Mouse (Mus musculus): ENCODE data around the gene Ank2. TPM values are rescaled to one million over a fixed set of nuclear protein-coding genes. Genes with fewer than 3 reads are reported as not detected.
"Not testable (repeated sequence)": the region's sequence is repeated elsewhere in the genome, so short reads cannot be mapped to it uniquely, and the experiment has no call there.

The Ank2 gene
- total and polyA plus RNA-seq, 2 experiments from 2014 or later: 160 to 575 TPM

GRCm38 (mm10) chr3:127400976-127401375 lies 98.2 kb downstream of the Ank2 start:
- Histone ChIP-seq H3K4me3 (ENCODE audit: low read depth, low read length) (no peak overlapping the region), H3K36me3 (ENCODE audit: insufficient read depth) (peaks cover 11% of the 10 kb centered on the region; the same call in 1 of the 2 replicates), H3K27me3 (ENCODE audit: insufficient read depth, low read length) (no peaks in the 10 kb centered on the region), H3K9me3 (ENCODE audit: low read length) (no peaks in the 10 kb centered on the region), H3K9ac (no peak overlapping the region), H3K4me1 (ENCODE audit: insufficient read depth) (peaks cover 8% of the 10 kb centered on the region; the same call in 1 of the 2 replicates), H3K4me2 (ENCODE audit: low read depth) (no peak overlapping the region), H3K27ac (ENCODE audit: low read depth, low read length) (no peak overlapping the region)
- TF ChIP-seq CTCF (IDR thresholded peaks at IDR 0.05; ENCODE audit: low read depth): no peak
- DNase-seq (no peak), ATAC-seq (no peak)
- WGBS: 66% methylated on average over 5 of the region's 5 CpGs

- 96% methylated on average over 3 of the region's 3 CpGs for WGBS
- not testable (repeated sequence) for H3K4me2 ChIP-seq (ENCODE audit: low read depth); H3K27me3 ChIP-seq (ENCODE audit: insufficient read depth, low read length); H3K4me1 ChIP-seq (ENCODE audit: insufficient read depth); H3K9ac ChIP-seq; ATAC-seq; H3K4me3 ChIP-seq (ENCODE audit: low read depth, low read length); H3K27ac ChIP-seq (ENCODE audit: low read depth, low read length); H3K9me3 ChIP-seq (ENCODE audit: low read length); DNase-seq
- H3K36me3 ChIP-seq (ENCODE audit: insufficient read depth): peaks cover 11% of the 10 kb centered on the region; the same call in 1 of the 2 replicates
Observed at GRCm38 (mm10) chr3:127400468-127400867, 98.7 kb downstream of the Ank2 start.

- Histone ChIP-seq H3K27me3 (ENCODE audit: insufficient read depth, low read length) (no peaks in the 10 kb centered on the region), H3K4me3 (ENCODE audit: low read depth, low read length) (no peak overlapping the region), H3K4me1 (ENCODE audit: insufficient read depth) (no peaks in the 10 kb centered on the region), H3K27ac (ENCODE audit: low read depth, low read length) (no peak overlapping the region), H3K36me3 (ENCODE audit: insufficient read depth) (peaks cover 11% of the 10 kb centered on the region; the same call in 1 of the 2 replicates), H3K9ac (no peak overlapping the region), H3K4me2 (ENCODE audit: low read depth) (no peak overlapping the region), H3K9me3 (ENCODE audit: low read length) (no peaks in the 10 kb centered on the region)
- DNase-seq: peak; percentile 48
- WGBS: 74% methylated on average over 9 of the region's 9 CpGs
- no peak for TF ChIP-seq CTCF (IDR thresholded peaks at IDR 0.05; ENCODE audit: low read depth)
- peak; percentile 64 for ATAC-seq
Observed at GRCm38 (mm10) chr3:127397774-127398173, 101.4 kb downstream of the Ank2 start.

- WGBS: 79% methylated on average over 8 of the region's 8 CpGs
- H3K27me3 ChIP-seq (ENCODE audit: insufficient read depth, low read length): no peaks in the 10 kb centered on the region
- no peak overlapping the region for H3K27ac ChIP-seq (ENCODE audit: low read depth, low read length)
- H3K9me3 ChIP-seq (ENCODE audit: low read length): no peaks in the 10 kb centered on the region
- H3K36me3 ChIP-seq (ENCODE audit: insufficient read depth): peaks cover 11% of the 10 kb centered on the region; the same call in 1 of the 2 replicates
- ATAC-seq: no peak
- no peak overlapping the region for H3K9ac ChIP-seq
- TF ChIP-seq CTCF (IDR thresholded peaks at IDR 0.05; ENCODE audit: low read depth): no peak
- no peaks in the 10 kb centered on the region for H3K4me1 ChIP-seq (ENCODE audit: insufficient read depth)
- no peak for DNase-seq
- no peak overlapping the region for H3K4me2 ChIP-seq (ENCODE audit: low read depth)
- H3K4me3 ChIP-seq (ENCODE audit: low read depth, low read length): no peak overlapping the region
Observed at GRCm38 (mm10) chr3:127395202-127395601, 103.9 kb downstream of the Ank2 start.

DNA sequence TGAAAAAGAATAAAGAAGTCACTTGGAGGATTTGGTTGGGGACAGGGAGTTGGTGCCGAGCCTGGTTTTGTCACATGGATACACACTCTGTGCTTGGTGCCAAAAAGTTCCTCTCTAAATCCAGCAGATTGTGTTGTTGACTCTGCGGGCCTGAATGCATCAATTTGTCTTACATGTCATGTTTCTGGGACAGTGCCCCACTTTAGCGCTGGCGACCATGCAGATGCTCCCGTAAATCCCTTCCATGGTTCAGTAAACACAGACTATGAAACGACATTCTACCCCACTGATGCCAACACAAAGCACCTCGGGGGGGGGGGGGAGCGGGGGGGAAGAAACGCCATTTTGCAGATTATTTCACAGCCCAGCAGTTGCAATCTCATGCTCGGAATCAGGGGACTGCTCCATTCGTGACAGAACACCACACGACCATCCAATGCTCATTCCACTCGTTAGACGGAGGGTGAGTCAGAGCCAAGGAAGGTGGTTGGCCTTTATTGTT lies 112.1 kb downstream of the Ank2 start:
- H3K4me2 ChIP-seq (ENCODE audit: low read depth): no peak overlapping the region
- ATAC-seq: peak; percentile 97

DNA sequence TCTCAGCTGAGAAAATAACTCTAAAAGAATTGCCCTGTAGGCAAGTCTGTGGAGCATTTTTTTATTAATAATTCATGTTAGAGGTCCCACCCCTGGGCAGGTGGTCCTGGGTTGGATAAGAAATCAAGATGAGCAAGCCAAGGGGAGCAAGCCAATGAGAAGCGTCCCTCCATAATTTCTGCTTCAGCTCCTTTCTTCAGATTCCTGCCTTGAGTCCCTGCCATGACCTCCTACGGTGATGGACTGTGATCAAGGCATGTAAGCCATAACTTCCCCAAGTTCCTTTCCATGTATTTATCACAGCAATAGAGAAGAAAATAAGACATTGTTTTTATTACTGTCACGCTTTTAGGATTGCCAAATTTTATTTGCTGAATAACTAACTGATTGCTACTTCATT lies 115.9 kb downstream of the Ank2 start:
- Histone ChIP-seq H3K27ac (ENCODE audit: low read depth, low read length) (no peak overlapping the region), H3K36me3 (ENCODE audit: insufficient read depth) (peaks cover 5% of the 10 kb centered on the region; the same call in 1 of the 2 replicates), H3K4me2 (ENCODE audit: low read depth) (no peak overlapping the region), H3K27me3 (ENCODE audit: insufficient read depth, low read length) (no peaks in the 10 kb centered on the region), H3K4me3 (ENCODE audit: low read depth, low read length) (no peak overlapping the region), H3K9me3 (ENCODE audit: low read length) (no peaks in the 10 kb centered on the region), H3K9ac (no peak overlapping the region), H3K4me1 (ENCODE audit: insufficient read depth) (no peaks in the 10 kb centered on the region)
- DNase-seq: no peak
- ATAC-seq: no peak
- TF ChIP-seq CTCF (IDR thresholded peaks at IDR 0.05; ENCODE audit: low read depth): no peak
- WGBS: 84% methylated on average over 3 of the region's 3 CpGs

More for the DNA sequence above, 112.1 kb downstream of the Ank2 start:
- Histone ChIP-seq H3K4me1 (ENCODE audit: insufficient read depth) (no peaks in the 10 kb centered on the region), H3K27me3 (ENCODE audit: insufficient read depth, low read length) (no peaks in the 10 kb centered on the region), H3K9ac (no peak overlapping the region), H3K9me3 (ENCODE audit: low read length) (no peaks in the 10 kb centered on the region), H3K36me3 (ENCODE audit: insufficient read depth) (no peaks in the 10 kb centered on the region), H3K27ac (ENCODE audit: low read depth, low read length) (no peak overlapping the region), H3K4me3 (ENCODE audit: low read depth, low read length) (no peak overlapping the region)
- 13% methylated on average over 14 of the region's 14 CpGs for WGBS
- DNase-seq: peak; percentile 81
- TF ChIP-seq CTCF (IDR thresholded peaks at IDR 0.05; ENCODE audit: low read depth): no peak

DNA sequence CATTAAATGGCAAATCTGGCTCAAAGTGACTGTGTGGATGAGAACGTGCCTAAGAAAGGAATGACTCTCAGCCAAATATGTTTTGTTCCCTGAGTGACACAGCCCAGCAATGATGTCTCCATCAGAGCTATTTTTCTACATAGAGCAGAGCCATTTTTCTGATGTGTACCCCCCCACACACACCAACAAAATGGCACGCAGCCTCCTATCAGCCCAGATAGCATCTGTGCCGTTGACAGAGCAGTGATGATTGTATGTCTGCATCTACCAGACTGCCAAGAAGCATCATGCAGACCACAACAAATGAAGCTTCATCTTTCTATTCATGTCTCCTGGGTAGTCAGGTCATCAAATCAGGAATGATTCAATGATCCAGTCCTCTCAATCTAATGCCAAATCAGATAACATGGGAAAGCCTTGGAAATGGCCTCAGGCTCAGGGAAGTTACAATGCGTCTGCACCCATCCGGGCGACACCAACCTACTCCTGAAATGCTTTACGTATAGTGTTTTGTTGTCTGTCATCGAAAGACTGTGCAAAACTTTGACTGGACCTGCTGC lies 122.2 kb downstream of the Ank2 start:
- Histone ChIP-seq H3K27me3 (ENCODE audit: insufficient read depth, low read length) (no peaks in the 10 kb centered on the region), H3K36me3 (ENCODE audit: insufficient read depth) (peaks cover 5% of the 10 kb centered on the region; the same call in 1 of the 2 replicates), H3K27ac (ENCODE audit: low read depth, low read length) (no peak overlapping the region), H3K9me3 (ENCODE audit: low read length) (no peaks in the 10 kb centered on the region), H3K9ac (no peak overlapping the region), H3K4me2 (ENCODE audit: low read depth) (no peak overlapping the region), H3K4me1 (ENCODE audit: insufficient read depth) (no peaks in the 10 kb centered on the region), H3K4me3 (ENCODE audit: low read depth, low read length) (no peak overlapping the region)
- ATAC-seq (peak; percentile 65; the same call in 1 of the 2 replicates), DNase-seq (peak; percentile 54)
- TF ChIP-seq CTCF (IDR thresholded peaks at IDR 0.05; ENCODE audit: low read depth): no peak
- 61% methylated on average over 8 of the region's 8 CpGs for WGBS

Data from forebrain, postnatal 0 days (tissue).